Mouse (Mus musculus) intestine, embryonic 15.5 days (tissue): ENCODE measurements at regions not wholly inside any gene's neighbourhood (a gene's known extent, or its start where the extent isn't known, plus 50 kb on each side); places are given as distances from the start of the nearest gene placed in this dataset.

Source experiments
- ATAC-seq: fragments of 200-750 bp; cut with Nextera tagmentation; 2 replicates; pipeline ENCODE4 v1.8.0; 2017; ENCODE audit warnings: moderate TSS enrichment, moderate library complexity
- H3K27ac ChIP-seq: fragments of 300-500 bp; sonication (generic); 2 replicates; pipeline ENCODE4 v1.5.1; 2015; ENCODE audit warnings: mild to moderate bottlenecking, inconsistent platforms
- H3K27me3 ChIP-seq: fragments of 300-500 bp; sonication (generic); replicated peaks from 2 replicates; pipeline ENCODE4 v1.6.1; 2015; ENCODE audit warnings: inconsistent platforms
- H3K36me3 ChIP-seq: fragments of 300-500 bp; sonication (generic); 2 replicates; pipeline ENCODE4 v1.6.1; 2015; ENCODE audit warnings: inconsistent platforms
- H3K4me1 ChIP-seq: fragments of 300-500 bp; sonication (generic); replicated peaks from 2 replicates; pipeline ENCODE4 v1.6.1; 2015; ENCODE audit warnings: inconsistent platforms
- H3K4me2 ChIP-seq: fragments of 300-500 bp; sonication (generic); replicated peaks from 2 replicates; pipeline ENCODE4 v1.6.1; 2015; ENCODE audit warnings: mild to moderate bottlenecking, inconsistent platforms
- H3K4me3 ChIP-seq: fragments of 300-500 bp; sonication (generic); replicated peaks from 2 replicates; pipeline ENCODE4 v1.5.1; 2015; ENCODE audit warnings: inconsistent platforms
- H3K9ac ChIP-seq: fragments of 300-500 bp; sonication (generic); 2 replicates; pipeline ENCODE4 v1.6.1; 2015; ENCODE audit warnings: inconsistent platforms
- H3K9me3 ChIP-seq: fragments of 300-500 bp; sonication (generic); 2 replicates; pipeline ENCODE4 v1.6.1; 2016; ENCODE audit warnings: inconsistent platforms
- WGBS: fragments of 180-500 bp; shearing (Covaris S2); methylation state at CpG from one replicate; pipeline ENCODE4 v1.1.7; 2015; 5-methylcytosine and 5-hydroxymethylcytosine counted together

GRCm38 (mm10) chr5:50570701-50571100 is 511.9 kb upstream of the Adgra3 start:
- no peak overlapping the region for H3K27ac ChIP-seq
- H3K4me1 ChIP-seq: no peaks in the 10 kb centered on the region
- WGBS: 60% methylated on average over 5 of the region's 5 CpGs
- no peak for ATAC-seq
- H3K27me3 ChIP-seq: no peaks in the 10 kb centered on the region
- H3K4me3 ChIP-seq: no peak overlapping the region
- no peak overlapping the region for H3K4me2 ChIP-seq
- no peaks in the 10 kb centered on the region for H3K9me3 ChIP-seq
- no peaks in the 10 kb centered on the region for H3K36me3 ChIP-seq
- no peak overlapping the region for H3K9ac ChIP-seq

DNA sequence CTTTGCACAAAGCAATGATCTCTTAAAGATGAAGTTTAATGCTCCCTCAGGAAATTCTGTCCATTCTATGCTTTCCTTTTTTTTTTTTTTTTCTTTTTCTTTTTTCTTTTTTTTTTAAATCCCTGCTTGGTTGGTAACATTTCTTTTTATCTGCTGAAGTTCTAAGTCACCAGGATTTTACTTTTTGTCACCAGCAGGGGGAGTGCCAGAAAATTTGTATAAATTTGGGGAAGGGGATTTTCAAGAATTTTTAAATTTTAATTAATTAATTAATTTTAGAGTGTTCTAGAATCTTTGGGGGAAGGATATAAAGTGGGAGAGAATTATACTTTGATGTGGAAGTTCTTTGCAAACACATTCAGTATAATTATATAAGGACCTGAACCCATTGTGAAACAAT is 492.3 kb upstream of the Adgra3 start:
- Histone ChIP-seq H3K9me3 (no peaks in the 10 kb centered on the region), H3K4me2 (no peak overlapping the region), H3K36me3 (no peaks in the 10 kb centered on the region), H3K4me3 (no peak overlapping the region), H3K9ac (no peak overlapping the region), H3K27ac (no peak overlapping the region), H3K4me1 (no peaks in the 10 kb centered on the region), H3K27me3 (no peaks in the 10 kb centered on the region)
- no peak for ATAC-seq

- Histone ChIP-seq H3K36me3 (no peaks in the 10 kb centered on the region), H3K4me1 (no peaks in the 10 kb centered on the region), H3K27ac (no peak overlapping the region), H3K27me3 (no peaks in the 10 kb centered on the region), H3K9ac (no peak overlapping the region), H3K4me2 (no peak overlapping the region), H3K4me3 (no peak overlapping the region), H3K9me3 (no peaks in the 10 kb centered on the region)
- 56% methylated on average over 2 of the region's 2 CpGs for WGBS
- no peak for ATAC-seq
Measured at GRCm38 (mm10) chr5:50512539-50512938, 453.7 kb upstream of the Adgra3 start.

DNA sequence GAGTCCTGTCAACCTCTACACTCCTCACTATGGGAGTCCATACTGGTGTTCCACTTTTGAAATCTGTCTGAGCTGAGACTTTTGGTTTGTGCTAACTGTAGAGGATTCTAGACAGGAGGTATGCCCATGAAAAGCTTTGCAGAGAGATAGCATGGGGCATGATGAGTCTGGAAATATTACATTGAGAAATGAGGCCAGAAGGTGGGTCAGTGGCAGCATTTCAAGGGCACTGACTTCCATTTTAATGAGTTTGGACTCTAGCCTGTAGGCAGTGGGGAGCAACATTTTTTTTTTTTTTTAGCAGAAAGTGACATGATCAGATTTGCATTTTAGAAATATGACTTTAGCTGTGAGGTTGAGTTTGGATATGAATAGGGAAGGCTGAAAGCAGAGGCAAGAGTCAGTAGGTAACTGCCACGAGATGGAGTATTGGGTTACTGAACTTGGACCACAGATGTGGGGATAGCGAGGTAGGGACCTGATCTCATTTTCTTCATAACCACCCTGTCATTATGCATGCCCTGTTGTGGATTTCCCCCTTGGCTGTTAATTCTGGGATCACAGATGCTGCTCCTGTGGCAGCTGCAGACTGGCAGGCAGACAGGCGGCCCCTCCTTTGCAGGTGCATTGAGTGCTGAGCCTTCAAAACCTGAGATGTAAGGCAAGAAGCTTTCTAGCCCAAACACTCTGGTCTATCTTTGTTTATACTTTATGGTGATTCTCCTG is 451.1 kb upstream of the Adgra3 start:
- Histone ChIP-seq H3K4me2 (no peak overlapping the region), H3K4me1 (no peaks in the 10 kb centered on the region), H3K9me3 (no peaks in the 10 kb centered on the region), H3K27ac (no peak overlapping the region), H3K36me3 (no peaks in the 10 kb centered on the region), H3K4me3 (no peak overlapping the region), H3K9ac (no peak overlapping the region), H3K27me3 (no peaks in the 10 kb centered on the region)
- WGBS: 89% methylated on average over 3 of the region's 3 CpGs
- no peak for ATAC-seq

DNA sequence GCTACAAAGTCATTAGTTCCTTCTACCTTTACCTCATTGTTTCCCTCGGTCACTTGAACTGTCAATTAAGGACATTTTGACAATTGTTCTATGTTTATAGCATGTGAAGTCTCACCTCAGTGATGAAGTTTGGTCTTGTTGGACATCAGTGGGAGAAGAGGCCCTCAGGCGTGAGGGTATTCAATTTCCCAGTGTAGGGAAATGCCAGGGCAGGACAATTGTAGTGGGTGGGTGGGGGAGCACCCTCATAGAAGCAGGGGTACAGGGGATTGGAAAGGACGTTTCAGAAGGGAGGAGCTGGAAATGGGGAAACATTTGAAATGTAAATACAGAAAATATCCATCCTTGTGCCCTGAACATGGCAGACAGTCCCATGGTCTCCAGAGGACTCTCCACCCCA is 431.4 kb upstream of the Adgra3 start:
- H3K27ac ChIP-seq: no peak overlapping the region
- no peaks in the 10 kb centered on the region for H3K36me3 ChIP-seq
- WGBS: 75% methylated on average over 3 of the region's 3 CpGs
- no peak overlapping the region for H3K4me3 ChIP-seq
- H3K9me3 ChIP-seq: no peaks in the 10 kb centered on the region
- H3K4me1 ChIP-seq: no peaks in the 10 kb centered on the region
- no peaks in the 10 kb centered on the region for H3K27me3 ChIP-seq
- ATAC-seq: no peak
- H3K4me2 ChIP-seq: no peak overlapping the region
- H3K9ac ChIP-seq: no peak overlapping the region

- no peak overlapping the region for H3K9ac ChIP-seq
- H3K4me3 ChIP-seq: no peak overlapping the region
- 0 out of 2 replicates have a peak, but pooled peaks have one; percentile 10 for ATAC-seq
- no peaks in the 10 kb centered on the region for H3K27me3 ChIP-seq
- no peaks in the 10 kb centered on the region for H3K36me3 ChIP-seq
- no peak overlapping the region for H3K27ac ChIP-seq
- no peak overlapping the region for H3K4me2 ChIP-seq
- H3K9me3 ChIP-seq: no peaks in the 10 kb centered on the region
- 19% methylated on average over 3 of the region's 3 CpGs for WGBS
- H3K4me1 ChIP-seq: no peaks in the 10 kb centered on the region
Measured at GRCm38 (mm10) chr5:50476985-50477384, 418.2 kb upstream of the Adgra3 start.

DNA sequence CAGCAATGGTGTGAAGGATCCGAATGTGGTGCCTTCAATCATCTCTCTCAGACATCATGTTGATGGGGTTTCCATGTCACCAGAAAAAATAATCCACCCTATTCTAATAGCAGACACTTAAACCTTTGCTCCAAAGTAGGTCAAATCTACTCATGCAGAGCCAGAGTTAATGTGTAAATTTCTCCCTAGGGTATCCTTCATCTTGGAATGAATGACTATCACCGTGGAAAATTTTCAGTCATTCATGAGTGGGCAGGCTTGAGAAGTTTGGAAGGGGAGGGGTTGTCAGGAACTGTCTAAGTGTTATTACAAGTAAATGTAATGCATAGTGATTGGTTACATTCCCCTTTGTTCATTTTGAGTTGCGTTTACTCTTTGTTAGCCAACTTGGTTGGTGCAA is 402.7 kb upstream of the Adgra3 start:
- Histone ChIP-seq H3K9me3 (no peaks in the 10 kb centered on the region), H3K4me1 (no peaks in the 10 kb centered on the region)
- WGBS: 84% methylated on average over 3 of the region's 3 CpGs

DNA sequence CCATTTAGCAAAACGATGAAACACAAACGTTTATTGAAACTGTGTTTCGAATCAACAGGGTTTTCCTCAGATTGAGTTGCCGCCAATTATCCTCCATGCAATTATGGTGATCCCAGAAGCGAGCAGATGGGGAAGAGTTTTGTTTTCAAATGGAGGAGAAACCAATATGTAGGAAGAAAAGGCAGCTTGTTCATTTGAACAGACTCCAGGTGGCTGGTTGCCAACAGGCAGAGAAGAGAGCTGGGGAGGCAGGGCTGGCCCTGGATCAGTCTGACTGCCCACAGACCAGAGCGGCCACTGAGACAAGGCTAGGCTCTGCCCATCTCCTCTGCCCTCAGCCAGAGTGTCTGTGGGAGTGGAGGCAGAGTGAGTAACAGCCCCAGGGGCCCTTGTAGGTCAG is 398.8 kb upstream of the Adgra3 start:
- no peaks in the 10 kb centered on the region for H3K27me3 ChIP-seq
- WGBS: 76% methylated on average over 6 of the region's 6 CpGs
- no peak overlapping the region for H3K4me3 ChIP-seq
- H3K27ac ChIP-seq: no peak overlapping the region
- no peaks in the 10 kb centered on the region for H3K4me1 ChIP-seq
- H3K4me2 ChIP-seq: no peak overlapping the region
- no peaks in the 10 kb centered on the region for H3K9me3 ChIP-seq
- H3K9ac ChIP-seq: no peak overlapping the region
- no peak for ATAC-seq
- no peaks in the 10 kb centered on the region for H3K36me3 ChIP-seq

More for the DNA sequence above, 402.7 kb upstream of the Adgra3 start:
- Histone ChIP-seq H3K9ac (no peak overlapping the region), H3K4me3 (no peak overlapping the region), H3K27me3 (no peaks in the 10 kb centered on the region), H3K27ac (no peak overlapping the region), H3K4me2 (no peak overlapping the region), H3K36me3 (no peaks in the 10 kb centered on the region)
- no peak for ATAC-seq

DNA sequence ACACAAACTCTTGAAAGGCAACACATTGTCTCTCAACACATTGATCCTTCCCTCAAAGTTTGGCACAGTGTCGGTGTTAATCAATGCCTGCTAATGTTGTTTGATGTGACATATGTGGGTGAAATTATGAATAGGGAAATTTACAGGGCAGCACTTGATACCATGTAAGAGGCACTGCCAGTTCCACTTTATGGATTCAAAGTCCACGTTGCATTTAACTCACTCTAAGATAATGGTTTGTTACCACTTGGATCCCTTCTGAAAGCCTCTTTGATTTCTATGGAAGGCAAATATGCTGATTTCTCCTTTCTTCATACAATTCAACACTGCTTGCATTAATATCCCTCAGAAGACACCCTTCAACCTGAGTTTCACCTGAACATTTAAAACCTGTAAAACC is 395.6 kb upstream of the Adgra3 start:
- Histone ChIP-seq H3K4me3 (no peak overlapping the region), H3K9me3 (no peaks in the 10 kb centered on the region), H3K4me2 (no peak overlapping the region), H3K27ac (no peak overlapping the region), H3K36me3 (no peaks in the 10 kb centered on the region), H3K9ac (no peak overlapping the region), H3K4me1 (no peaks in the 10 kb centered on the region), H3K27me3 (no peaks in the 10 kb centered on the region)
- WGBS: 83% methylated on average over 2 of the region's 2 CpGs
- no peak for ATAC-seq

- 68% methylated on average over 1 of the region's 1 CpGs for WGBS
- no peak for ATAC-seq
- no peak overlapping the region for H3K4me3 ChIP-seq
Measured at GRCm38 (mm10) chr5:50406923-50407322, 348.1 kb upstream of the Adgra3 start.

DNA sequence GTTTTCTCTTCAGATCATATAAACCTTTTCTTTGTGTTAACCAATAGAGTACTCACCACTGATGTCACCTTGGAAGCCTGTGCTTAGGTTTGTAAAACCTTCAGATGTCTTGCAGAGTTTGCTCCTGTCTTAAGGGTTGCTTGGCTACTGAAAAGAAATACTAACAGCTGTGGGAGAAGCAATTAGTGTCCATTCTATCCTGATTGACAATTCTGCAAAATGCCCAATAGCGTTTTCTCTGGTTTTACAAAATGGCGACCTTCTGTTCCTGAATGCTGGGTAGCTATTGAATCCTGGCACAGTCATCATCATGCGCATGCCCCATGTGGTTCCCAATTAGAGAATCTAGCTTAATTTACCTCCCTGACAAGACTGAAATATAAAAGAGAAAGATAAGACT is 347.7 kb upstream of the Adgra3 start:
- Histone ChIP-seq H3K27ac (no peak overlapping the region), H3K27me3 (no peaks in the 10 kb centered on the region), H3K4me1 (no peaks in the 10 kb centered on the region), H3K4me3 (no peak overlapping the region), H3K4me2 (no peak overlapping the region), H3K9ac (no peak overlapping the region), H3K9me3 (no peaks in the 10 kb centered on the region), H3K36me3 (no peaks in the 10 kb centered on the region)
- ATAC-seq: no peak
- 79% methylated on average over 3 of the region's 3 CpGs for WGBS

More at GRCm38 (mm10) chr5:50406923-50407322, 348.1 kb upstream of the Adgra3 start:
- Histone ChIP-seq H3K27me3 (no peaks in the 10 kb centered on the region), H3K9me3 (no peaks in the 10 kb centered on the region), H3K4me1 (no peaks in the 10 kb centered on the region), H3K36me3 (no peaks in the 10 kb centered on the region), H3K9ac (no peak overlapping the region), H3K4me2 (no peak overlapping the region), H3K27ac (no peak overlapping the region)
